Mouse (Mus musculus) spleen, postnatal 14 days (tissue): ENCODE results near the gene Il17re.

Source experiments
- DNase-seq, 2 experiments: peaks; one replicate each; pipeline ENCODE4 v3.0.0; 2021 to 2022; ENCODE audit warnings: low spot score in 2 of 2

Gene Il17re

DNA sequence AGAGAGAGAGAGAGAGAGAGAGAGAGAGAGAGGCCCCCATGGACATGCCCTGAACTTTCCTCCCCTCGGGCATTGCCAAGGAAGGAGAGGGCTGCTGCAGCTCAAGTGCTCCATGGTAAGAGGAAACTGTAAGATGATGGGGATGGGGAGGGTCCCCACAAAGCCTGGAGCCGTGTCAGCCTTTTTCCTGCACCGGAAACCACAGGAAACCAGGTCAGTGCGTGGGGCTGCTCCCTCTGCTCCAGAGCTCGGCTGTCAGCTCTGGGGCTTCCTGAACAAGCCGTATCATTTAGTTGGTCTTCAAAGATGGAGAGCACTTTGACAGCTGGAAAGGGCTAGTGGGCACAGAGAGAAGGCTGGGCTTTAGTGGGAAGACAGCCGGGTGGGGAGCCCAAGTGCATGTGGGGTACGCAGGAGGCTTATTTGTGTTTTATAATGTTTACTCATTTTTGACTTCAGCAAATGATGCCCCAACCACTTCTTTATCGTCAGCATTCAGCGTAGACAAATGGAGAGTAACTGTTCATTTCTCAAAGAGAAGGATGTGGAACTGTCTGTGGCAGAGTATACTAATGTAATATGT is at the start of gene Il17re:
Il17re (plus strand) TSS at position 533 of the 583 bp plus-strand sequence.
- DNase-seq = no peak

DNA sequence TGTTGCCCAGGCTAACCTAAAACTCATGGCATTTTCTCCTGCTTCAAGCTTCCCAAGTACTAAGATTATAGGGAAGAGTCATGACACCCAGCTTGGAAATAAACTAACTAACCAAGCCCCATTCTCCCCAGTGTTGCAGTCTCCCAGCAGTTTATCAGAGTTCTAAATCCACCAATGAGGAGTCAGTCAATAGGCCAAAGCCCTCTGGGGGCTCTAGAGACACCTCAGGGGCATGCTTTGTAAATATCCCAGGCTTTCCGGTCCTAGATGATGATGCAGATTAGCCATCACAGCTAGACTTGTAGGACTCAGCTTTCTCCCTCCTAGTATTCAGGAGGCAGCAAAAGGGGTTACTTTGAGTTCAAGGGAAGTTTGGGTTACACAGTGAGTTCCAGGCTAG is 48.3 kb upstream of the Il17re start:
- no peak for DNase-seq

DNA sequence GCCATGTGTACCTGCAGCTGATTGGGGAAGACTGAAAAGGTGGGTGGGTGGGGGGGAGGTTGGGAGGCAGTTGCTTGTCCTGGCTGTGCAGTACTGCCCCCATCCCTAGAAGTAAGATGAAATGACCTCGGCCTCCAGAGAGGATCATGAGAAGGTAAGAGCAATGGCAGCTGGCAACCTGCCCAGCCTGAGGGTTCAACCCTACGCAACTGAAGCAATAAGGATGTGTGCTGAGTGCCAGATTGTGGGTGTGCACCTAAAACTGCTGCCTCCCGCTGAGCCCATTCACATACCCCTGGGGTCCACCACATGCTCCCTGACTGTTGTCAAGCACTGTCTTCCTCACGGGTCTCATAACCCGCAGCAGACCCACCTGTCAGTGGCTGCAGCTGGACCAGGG is 41.9 kb upstream of the Il17re start:
- DNase-seq = no peak

DNA sequence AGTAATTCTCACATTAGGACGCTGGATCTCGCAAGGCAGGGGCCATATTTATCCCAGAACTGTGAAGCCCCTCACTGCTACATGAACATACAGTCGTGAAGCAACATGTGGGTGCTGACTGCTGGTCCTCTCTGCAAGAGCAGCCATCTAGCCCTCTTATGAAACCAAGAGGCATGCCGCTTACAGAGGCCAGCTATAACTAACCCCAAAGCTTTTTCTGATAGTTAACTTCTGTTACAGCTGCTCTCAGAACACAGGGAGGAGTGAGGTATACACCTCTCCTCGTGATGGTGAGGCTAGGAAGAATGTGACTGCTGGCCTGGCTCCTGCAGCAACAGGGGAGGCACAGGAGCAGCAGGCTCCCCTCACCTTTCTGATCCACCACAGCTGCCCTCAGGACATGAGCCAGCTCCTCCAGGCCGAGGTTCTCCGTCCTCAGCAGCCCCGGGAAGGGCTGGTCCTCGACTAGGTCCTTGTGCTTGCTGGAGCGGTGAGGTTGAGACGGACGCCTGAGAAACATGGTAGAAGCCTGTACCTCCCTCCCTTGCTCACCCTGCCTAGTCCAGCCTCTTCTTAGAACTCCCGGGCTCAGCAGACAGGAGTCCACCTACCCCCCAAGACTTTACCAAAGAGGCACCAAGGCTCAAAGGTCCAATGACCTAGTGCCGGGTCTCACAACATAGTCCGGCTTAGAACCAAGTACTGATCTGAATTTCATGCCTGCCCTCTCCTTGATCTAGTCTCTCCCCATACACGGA is 39.7 kb upstream of the Il17re start:
- DNase-seq = peak in 1 of 2 experiments; percentile 24

DNA sequence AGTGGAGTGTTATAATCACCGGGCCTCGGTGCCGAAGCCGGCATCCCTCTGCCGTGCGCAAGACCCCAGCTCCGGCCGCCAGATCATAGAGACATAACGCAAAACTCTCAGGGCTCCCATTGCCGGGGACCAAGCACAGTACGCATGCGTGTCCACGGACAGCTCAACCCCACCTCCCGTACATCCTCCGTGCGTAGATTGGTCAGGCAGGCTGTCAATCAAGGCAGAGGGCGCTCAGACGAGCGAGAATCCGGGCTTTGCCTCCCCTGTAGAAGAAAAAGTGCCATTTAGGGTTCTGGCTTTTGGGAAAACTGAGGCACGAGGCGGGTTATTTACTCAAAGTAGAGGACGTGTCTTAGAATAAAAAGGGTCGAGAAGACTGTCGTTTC is 39.1 kb upstream of the Il17re start, which contains the start of gene Rpusd3:
Rpusd3 (minus strand) TSS at position 142 of the 389 bp plus-strand sequence.
- peak; percentile 99 for DNase-seq

DNA sequence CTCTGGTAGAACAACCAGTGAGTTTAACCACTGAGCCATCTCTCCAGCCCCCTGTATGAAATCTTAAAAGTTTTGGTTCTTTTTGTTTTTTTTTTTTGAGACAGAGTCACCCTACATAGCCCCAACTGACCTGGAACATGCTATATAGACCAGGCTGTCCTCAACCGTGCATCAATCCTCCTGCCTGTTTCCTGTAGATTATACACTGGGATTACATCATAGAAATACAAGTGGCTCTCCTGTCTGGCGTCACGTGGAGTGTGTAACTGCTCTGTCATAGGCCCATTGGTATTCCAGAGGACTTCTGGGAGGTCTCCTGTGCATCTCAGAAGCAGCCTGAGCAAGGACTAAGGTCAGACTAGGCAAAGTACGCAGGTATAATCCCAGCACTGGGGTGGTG is 35.3 kb upstream of the Il17re start:
- no peak for DNase-seq

DNA sequence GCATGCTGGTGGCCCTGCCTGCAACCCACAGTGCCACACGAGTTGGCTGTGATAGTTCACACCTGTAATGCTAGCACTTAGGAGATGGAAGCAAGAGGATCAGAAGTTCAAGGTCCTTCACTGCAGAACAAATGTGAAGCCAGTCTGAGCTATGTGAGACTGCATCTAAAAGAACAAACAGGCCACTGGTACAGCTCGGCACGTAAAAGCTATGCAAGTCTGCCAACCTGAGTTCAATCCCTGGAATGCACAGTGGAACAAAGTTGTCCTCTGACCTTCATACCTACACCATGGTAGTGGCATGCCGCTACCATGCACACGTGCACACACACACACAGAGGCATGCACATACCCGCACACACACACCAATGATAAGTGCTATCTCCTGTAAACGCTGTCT is 34.1 kb upstream of the Il17re start:
- DNase-seq = no peak

DNA sequence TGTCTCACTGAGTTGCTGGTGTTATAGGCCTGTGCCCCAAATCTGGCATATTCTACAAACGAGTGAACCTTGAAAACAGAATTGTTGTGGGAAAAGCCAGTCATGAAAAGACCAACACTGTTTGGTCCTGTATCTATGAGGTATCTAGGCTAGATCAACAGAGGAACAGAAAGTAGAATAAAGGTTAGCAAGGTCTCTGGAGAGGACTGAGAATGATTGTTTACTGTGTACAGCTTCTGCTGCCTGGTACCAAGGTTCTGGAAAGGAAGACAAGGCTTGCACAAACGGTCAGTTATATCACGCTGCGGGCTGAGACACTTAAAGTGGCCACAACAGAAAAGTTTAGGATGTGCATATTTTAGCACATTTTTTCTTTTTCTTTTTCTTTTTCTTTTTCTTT is 31.6 kb upstream of the Il17re start:
- DNase-seq = no peak

DNA sequence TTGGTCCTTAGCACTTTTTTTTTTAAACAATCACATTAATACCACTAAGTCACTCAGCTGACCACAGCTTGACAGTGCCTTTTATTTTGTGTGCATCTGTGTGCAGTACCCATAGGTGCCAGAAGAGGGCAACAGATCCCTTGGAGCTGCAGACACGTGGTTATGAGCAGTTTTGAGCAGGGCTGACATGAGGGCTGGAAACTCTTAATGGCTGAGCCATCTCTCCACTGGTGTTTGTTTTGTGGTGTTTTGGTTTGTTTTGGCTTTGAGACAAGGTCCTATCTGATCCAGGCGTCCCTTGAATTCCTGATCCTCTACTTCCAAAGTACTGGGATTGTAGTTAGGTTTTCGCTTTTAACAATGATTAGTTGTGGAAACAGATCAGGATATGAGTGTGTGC is 30.9 kb upstream of the Il17re start:
- DNase-seq = peak in 1 of 2 experiments; percentile 50

DNA sequence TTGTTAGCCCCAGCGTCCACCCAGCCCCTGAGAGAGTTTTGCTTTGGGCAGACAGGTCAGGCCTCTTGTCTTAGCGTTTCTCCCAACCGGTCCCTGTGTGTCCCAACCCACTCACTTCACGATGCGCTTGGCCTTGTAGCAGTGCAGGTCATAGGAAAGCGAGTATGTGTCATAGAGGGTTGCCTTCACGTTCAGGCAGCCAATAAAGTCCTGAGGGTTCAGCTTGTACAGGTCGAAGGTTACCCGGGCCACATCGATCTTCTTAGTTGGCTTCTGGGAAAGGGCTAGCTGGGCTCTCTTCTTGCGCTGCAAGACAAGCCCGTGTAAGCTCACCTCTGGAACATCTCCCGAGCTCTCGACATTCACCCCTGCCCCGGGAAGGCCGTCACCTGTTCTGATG is 30.3 kb upstream of the Il17re start:
- DNase-seq = no peak

DNA sequence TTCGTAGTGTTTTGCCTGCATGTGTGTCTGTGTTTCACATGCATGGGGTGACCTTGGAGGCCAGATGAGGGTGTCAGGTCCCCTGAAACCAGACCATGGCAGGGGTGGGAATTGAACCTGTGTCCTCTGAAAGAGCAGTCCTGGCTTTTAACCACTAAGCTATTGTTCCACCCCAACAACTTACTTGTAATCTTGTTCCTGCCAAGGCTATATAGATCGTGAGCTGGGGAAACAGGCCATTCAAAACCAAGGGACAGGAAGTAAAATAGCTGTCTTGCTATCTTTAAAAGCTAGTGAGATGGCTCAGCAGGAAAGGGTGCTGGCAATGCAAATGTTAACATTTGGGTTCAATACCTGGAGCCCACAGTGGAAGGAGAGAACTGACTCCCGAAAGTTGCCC is 28.3 kb upstream of the Il17re start:
- DNase-seq = no peak

DNA sequence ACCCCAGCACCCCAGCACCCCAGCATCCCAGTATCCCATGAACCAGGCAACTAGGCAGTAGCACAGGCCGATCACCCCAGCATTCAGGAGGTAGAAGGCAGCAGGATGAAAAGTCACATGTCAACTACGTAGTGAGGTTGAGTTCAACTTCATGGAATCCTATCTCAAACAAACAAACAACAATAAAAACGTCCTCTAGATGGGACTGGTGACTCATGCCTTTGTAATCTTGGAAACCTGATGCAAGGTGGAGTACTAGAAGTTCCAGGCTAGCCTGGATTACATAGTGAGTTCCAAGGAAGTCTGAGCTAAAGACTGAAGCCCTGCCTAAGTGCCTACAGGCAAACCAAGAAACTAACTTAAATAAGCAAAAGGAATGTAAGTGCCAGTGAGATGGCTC is 27.4 kb upstream of the Il17re start:
- no peak for DNase-seq

DNA sequence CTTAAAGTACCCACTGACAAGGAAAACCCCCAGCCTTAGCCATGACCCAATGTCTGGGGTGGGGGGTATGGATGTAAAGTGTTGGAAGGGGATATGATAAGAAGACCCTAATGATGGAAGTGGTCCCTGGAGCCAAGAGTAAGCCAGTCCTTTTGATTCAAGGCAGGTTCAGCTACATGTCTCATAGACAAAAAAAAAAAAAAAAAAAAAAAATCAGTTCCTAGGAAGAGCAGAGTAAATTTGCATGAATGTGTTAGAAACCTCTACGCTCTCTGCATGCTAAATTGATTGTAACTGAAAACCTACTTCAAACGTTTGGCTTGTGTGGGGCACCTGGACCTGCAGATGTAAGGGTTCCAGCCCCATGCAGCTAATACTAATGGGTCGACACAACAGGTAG is 26.5 kb upstream of the Il17re start:
- DNase-seq = no peak

DNA sequence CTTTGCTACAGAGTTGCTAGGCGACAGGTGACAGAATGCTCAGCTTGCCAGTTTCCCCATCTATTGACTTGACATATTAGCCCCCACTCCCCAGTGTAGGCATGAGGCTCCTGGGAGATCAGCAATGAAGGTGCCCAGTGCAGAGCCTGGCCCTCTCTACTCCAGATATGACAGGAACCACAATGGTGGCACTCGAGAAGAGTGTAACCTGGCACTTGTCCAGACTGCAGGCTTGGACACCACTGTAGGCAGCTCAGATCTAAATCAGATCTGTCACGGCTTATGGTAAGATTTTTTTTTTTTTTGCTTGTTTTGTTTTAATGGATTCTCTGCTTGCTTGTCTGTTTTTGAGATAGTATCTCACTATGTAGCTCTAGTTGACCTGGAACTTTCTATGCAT is 24.6 kb upstream of the Il17re start:
- no peak for DNase-seq

DNA sequence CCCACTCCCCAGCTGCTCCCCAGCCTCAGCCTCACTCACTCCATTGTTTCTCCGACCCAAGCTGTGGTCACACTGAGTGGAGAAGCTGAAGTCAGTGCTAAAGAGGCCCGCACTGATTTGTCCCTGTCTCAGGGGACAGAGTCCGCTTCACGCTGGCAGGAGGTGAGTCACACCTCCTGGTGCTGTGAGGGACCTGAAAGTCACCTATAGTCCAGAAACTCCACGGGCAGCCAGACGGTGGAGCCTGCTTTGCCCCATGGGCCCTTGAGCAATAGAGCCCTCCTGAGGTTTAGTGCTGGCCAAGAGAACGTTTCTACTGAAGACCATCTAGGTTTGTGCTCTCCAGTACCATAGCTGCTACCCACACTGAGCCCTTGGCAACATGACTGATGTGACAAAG is 23.6 kb upstream of the Il17re start:
- no peak for DNase-seq

DNA sequence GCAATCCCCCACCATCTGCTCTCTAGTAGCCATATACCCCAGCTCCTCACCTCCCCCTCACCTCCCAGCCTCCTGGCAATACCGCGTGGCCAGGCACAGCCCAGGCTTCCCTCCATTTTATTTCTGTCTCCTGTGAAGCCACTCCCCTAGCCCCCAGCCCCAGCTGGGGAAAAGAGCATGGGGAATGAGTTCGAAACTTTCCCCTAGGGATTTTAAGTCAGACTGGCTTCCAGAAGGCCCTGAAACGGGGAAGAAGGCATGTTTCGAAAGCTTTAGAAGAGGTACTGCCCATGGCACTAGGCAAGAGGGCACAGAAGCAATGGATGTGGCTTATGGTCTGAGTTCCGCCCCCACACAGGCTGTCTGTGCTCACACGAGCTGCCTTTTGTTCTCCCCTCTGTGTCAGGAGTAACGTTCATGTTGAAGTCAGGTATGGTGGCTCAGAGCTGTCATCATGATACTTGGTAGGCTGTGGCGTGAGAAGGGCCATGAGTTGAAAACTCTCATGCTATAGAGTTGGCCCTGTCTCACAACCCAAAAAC is 22.5 kb upstream of the Il17re start, which contains the start of gene Cidec:
Cidec (minus strand) TSS at position 97 of the 542 bp plus-strand sequence.
- DNase-seq = no peak

DNA sequence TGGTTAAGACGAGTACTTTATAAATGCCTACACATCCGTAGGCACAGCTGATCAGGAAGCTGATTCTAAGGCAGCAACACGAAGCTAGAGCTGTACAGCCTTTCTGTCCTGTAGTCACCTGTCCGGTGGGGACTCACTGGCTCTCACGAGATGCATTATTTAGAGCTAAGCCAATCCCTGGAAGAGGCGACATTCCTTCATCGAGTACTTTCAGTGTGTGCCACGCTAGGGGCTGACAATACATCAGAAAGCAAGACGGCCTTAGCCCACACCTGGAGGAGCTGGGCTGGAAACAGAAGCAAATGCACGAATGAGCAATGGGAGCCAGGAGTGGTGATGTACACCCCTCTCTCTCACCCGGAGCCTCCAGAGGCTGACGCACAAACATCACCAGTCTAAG is 21.1 kb upstream of the Il17re start:
- no peak for DNase-seq

DNA sequence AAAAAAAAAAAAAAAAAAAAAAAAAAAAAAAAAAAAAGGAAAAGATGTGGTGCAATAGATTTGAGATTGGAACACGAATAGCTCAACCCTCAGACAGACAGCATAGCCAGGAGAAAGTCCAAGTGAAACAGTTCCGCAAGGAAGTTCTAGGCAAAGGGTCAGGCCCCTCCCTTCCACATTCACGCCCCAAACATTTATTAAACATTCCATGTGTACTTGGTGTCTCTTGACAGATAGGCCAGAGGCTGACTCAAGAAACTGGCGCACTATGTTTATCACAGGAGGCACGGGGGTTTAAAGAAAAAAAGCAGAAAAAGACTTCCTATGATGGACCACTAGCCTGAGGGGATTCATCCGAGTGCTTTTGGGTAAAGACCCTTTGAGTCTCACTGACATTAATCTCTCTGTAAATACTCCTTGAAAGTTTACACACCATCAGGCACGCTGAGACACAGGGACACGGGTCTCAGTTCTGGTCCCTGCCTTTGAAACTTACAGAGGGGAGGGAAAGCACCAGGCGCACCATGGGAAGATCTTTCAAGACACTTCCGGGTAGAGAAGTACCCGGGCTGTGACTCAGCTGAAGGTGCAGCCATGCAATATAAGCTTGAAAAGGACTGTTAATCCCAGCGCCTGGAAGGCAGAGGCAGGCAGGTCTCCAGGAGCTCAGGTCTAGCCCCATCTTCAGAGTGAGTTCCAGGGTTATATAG is 19.4 kb upstream of the Il17re start:
- DNase-seq = no peak

DNA sequence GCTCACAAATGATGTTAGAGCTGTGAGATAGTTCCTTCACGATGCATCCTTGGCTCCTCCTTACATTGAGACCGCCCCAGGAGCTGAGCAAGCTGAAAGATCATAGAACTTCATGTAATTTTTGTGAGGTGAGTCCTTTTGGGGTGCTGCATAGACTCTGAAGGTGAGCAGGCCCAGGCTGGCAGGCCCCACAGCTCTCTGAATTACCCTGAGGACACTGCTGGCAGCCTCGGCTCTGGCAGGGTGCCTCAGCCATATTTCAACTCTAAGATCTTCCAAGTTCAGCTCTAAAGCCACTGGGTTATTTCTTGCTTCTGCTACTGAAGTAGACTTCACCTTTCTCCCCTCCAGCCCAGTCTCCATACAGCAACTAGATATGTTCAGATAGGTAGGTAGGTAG is 17.6 kb upstream of the Il17re start:
- DNase-seq = no peak

DNA sequence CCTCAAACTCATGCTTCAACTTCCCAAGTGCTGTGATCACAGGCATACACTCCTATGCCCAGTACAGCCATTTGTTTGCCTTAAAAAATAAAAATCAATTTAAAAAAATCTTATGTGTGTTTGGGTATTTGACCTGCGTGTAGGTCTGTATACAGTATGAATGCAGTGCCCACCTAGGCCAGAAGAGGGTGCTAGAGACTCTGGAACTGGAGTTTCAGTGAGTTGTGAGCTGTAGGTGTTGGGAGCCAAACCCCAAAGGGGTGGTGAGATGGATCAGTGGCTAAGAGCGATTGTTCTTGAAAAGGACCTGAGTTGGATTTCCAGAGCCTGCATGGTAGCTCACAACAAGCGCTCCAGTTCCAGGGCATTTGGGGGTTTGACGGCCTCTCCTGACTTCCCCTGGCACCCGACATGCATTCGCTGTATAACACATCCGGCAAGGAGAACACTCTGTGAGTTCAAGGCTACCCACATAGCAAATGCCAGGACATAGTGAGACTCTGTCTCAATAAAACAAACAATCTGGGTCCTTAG is 17.1 kb upstream of the Il17re start:
- peak; percentile 54 to 69 for DNase-seq

DNA sequence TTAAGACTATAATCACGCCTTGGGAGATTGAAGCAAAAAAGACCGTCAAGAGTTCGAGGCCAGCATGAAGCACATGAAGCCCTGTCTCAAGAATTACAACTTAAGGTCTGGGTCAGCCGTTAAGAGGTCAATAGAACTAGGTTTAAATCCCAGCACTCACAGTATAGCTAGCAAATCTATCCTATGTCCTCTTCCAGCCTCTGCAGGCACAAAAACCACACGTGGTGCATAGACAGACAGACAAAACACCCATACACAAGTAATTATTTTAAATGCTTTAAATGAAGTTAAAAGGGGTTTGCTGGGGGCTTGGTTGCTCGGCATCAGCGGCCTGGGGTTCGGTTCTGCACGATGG is 16.2 kb upstream of the Il17re start:
- DNase-seq = no peak

DNA sequence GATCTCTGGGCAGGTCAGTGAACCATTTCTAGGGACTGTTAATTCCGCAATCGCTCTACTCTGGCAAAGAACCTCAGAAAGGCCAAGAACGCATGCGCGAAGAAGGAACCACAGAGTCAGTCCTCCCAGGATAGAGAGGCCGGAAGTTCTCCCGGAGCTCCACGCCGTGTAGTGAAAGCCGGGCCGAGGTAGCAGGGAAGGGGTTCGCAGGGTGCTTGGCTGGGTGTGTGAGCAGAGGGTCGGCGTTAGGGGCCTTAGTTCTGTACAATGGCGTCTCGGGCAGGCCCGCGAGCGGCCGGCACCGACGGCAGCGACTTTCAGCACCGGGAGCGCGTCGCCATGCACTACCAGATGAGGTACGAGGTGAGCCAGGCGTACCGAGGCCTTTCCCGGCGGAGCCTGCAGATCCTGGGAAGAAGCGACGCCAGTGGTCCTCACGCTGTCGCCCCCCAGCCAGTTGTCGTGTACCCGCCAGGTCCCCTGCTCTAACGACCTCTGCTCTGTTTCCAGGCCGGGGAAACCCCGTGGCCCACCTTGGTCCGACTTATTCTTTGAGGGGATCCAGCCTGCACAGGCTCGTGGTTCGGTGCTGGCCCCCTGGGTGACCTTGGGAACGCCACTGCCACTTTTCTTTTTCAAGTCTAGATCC is 15.7 kb upstream of the Il17re start, which contains the start of gene Jagn1:
Jagn1 (plus strand) TSS at position 128 of the 649 bp plus-strand sequence.
- peak; percentile 86 to 87 for DNase-seq
